Mouse (Mus musculus): ENCODE data around the gene Scube2.
A peak's percentile ranks its signal among the peaks of the same experiment; 100 is the strongest.

The Scube2 gene

GRCm38 (mm10) chr7:109794556-109794955 is 70.9 kb downstream of the Scube2 start:
- DNase-seq = no peak

DNA sequence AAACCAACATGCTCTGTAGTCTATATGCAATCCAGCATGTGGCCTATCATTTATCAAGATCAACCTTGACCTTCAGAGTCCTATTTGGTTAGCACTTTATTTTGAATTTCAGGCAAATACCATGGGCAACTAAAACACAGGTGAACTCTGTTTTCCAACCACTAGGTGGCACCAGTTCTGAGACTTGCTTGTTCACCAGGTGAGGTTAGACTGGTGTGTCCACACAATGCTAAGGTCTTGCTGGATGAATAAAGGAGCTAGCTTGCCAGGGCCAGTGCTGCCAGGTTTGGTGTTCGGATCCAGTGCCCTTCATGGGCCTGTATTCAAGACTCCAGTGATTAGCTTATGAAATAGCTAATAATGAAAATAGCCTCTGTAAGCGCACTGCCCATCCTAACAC is 72.7 kb downstream of the Scube2 start:
- DNase-seq = peak; percentile 56

- DNase-seq = no peak
These were observed 74.7 kb downstream of the Scube2 start for GRCm38 (mm10) chr7:109790818-109791217.

DNA sequence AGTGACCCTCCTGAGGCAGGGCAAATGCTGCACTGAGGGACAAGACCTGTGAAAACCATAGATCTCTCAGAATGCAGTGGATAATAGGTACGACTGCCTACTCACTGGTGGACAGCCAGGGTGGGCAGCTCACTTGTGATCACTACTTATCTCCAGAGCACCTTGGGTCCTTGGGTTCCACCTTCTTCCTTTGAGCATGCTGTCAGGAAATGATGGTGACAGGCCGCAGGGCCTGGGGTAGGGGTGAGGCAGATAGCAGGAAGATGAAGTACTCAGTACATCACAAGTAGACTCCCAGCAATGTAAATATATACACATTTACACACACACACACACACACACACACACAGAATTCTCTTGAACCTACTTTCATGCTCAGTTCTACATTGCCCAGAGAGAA is 77.6 kb downstream of the Scube2 start:
- DNase-seq = no peak

DNA sequence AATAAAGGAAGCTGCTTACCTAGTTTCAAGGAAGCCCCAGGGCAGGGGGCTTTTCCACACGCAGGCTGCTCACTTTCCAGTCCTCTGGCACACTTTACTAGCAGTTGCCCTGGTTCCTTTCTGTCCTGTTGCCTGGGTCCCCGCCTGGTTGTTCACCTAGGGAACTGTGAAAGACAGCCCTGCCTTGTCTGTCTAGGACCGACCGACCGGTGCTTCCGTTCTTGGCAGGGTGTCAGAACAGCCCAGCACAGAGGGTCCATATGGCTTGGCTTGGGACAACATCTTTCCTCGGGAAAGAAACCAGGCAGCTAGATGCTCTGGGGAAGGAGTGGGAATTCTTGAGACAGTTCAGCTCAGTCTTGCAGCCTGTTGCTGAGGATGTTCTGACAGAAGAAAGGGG is 82.2 kb downstream of the Scube2 start:
- DNase-seq = no peak

- peak; percentile 76 for DNase-seq
These were observed 83.8 kb downstream of the Scube2 start, which contains the start of gene Nrip3 for GRCm38 (mm10) chr7:109781470-109782203. Nrip3 (minus strand) TSS chr7:109782025.

- no peak for DNase-seq
These were observed 84.4 kb downstream of the Scube2 start for GRCm38 (mm10) chr7:109781087-109781469.

DNA sequence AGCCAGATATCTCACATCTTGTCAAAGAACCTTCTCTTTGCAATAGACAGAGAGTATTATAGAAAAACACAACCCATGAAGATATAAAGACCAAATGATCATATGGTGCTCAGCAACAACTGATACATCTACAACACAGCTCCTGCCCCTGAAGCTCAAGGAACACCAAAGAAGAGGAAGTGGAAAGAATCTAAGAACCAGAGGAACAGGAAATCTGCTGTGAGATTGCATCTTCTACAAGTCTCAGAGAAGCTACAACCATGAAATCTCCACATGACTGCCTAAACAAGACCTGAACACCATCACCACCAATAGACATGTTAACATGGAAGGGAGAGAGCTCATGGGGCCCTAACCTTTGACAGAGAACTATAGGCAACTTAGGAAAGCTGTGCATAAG is 93.2 kb downstream of the Scube2 start:
- no peak for DNase-seq

GRCm38 (mm10) chr7:109768699-109769383 is 96.6 kb downstream of the Scube2 start:
- no peak for DNase-seq

DNA sequence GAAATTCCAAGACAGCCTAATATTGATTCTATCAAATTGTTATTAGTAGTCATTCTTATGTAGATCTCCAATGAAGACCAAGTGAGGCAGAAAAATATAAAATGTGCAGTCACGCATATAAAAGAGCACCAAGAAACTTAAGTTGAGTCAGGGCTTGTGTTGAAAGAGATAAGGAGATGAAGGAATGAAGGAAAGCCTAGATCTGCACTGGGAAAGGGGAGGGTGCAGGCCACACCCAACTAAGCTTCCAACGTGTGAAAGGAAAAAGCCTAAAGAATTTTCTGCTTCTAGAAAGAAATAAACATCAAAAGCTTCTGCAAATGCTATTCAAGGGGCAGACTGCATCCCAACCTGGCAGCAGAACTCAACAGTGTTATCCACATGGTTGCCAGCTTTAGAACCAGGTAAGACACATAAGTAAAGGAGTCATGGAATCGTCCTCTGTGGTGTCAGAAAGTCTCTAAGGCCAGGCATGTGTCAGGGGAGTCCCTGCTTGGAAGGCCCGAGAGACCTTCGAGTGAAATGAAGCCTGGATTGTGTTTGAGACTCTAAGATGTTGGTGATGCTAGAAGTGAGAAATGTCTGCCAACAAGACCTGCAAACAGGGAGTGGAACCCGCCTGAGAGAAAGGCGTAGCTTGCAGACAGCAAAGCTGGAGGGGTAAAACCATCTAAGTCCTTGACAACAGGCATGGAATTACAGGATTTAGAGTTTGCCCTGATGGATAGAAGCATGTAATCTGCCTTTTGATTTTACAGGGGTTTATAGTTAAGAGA is 97.7 kb downstream of the Scube2 start:
- no peak for DNase-seq

- DNase-seq = no peak
These were observed 101.5 kb downstream of the Scube2 start for GRCm38 (mm10) chr7:109764009-109764408.

DNA sequence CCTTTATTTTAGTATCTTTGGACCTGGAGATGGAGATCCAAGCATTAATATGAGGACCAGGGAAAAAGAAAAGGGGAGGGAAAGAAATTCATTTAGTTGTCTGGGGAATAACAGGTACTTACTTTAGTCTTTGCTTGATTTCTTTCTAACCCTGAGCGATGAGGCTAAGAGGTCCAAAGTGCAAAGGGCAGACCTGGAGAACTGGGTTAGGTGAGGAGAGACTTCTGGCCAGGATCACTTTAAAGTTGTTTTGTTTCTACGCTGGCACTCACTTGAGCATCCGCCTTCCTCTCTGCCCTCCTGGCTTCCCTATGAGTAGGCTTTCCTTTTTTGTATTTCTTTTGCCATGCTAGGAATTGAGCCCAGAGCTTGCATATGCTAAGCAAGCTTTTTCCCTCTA is 109.2 kb downstream of the Scube2 start:
- DNase-seq = no peak

GRCm38 (mm10) chr7:109754034-109754433 is 111.4 kb downstream of the Scube2 start:
- no peak for DNase-seq

DNA sequence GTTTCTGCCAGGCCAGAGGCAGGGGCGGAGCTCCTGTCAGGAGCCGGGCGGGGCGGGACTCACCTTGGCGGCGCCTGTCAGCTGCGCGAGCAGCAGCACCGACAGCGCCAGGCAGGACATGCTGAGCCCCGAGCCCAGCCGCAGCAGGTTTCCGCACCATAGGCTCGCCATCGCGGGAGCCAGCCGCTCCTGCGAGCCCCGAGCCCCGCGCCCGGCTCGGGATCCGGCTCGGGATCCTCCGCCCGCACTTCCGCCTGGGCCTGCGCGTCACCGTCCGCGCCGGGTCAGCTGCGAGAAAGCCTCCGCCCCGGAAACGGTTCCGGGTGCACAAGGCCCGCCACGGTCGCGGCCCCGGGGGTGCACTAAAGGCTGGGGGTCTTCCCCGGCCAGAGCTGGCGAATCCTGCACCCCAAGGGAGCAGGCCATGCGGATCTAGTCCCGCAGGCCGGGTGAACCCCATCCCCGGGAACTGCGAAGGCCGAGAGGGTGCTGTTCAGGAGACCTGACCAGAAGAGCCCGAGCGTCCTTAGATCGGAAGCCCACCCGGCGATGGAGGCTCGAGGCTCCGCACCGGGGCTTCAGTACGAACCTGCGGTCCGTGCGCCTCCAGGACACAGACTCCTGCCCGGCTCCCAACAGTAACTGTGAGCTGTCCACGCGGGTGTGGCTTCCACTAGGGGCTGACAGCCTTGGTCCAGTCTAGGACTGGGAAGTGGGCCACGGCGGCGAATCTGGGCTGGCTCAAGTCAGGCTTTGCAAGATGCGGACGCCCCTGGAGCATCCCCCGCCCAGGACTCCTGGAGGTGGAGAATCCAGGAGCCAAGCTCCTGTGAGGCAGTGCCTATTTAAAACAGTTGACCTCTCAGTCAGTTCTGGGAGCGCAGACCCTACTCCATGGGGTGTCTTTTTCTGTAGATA is 113.2 kb downstream of the Scube2 start, which contains the start of gene Tmem9b:
Gene Tmem9b (minus strand): TSS at position 868 of the 918 bp plus-strand sequence.
- peak; percentile 87 for DNase-seq

- no peak for DNase-seq
These were observed 114.0 kb downstream of the Scube2 start for GRCm38 (mm10) chr7:109751427-109752007.
